Mouse (Mus musculus): ENCODE results near the gene Lifr. TPM values are rescaled to one million over a fixed set of nuclear protein-coding genes. Genes with fewer than 3 reads are reported as not detected.

The Lifr gene
- total RNA-seq, 2 experiments from 2014 or later, result 8.4 to 9.2 TPM

GRCm38 (mm10) chr15:7152116-7152760 lies 61.8 kb downstream of the Lifr start:
- no peak for ATAC-seq (ENCODE audit: poor library complexity, severe bottlenecking)

GRCm38 (mm10) chr15:7154010-7154736 lies 63.8 kb downstream of the Lifr start:
- no peak for ATAC-seq (ENCODE audit: poor library complexity, severe bottlenecking)

GRCm38 (mm10) chr15:7154737-7155090 lies 64.3 kb downstream of the Lifr start:
- ATAC-seq (ENCODE audit: poor library complexity, severe bottlenecking), result no peak

- ATAC-seq (ENCODE audit: poor library complexity, severe bottlenecking), result no peak
These were observed 67.2 kb downstream of the Lifr start for GRCm38 (mm10) chr15:7157658-7158057.

GRCm38 (mm10) chr15:7159869-7160268 lies 69.5 kb downstream of the Lifr start:
- no peak for ATAC-seq (ENCODE audit: poor library complexity, severe bottlenecking)

- no peak for ATAC-seq (ENCODE audit: poor library complexity, severe bottlenecking)
These were observed 69.9 kb downstream of the Lifr start for GRCm38 (mm10) chr15:7160321-7160720.

GRCm38 (mm10) chr15:7163851-7164250 lies 73.4 kb downstream of the Lifr start:
- no peak for ATAC-seq (ENCODE audit: poor library complexity, severe bottlenecking)

- ATAC-seq (ENCODE audit: poor library complexity, severe bottlenecking), result no peak
These were observed 76.3 kb downstream of the Lifr start for GRCm38 (mm10) chr15:7166735-7167134.

- no peak for ATAC-seq (ENCODE audit: poor library complexity, severe bottlenecking)
These were observed 77.0 kb downstream of the Lifr start for GRCm38 (mm10) chr15:7167238-7167905.

- no peak for ATAC-seq (ENCODE audit: poor library complexity, severe bottlenecking)
These were observed 77.6 kb downstream of the Lifr start for GRCm38 (mm10) chr15:7167906-7168532.

GRCm38 (mm10) chr15:7172875-7173274 lies 82.5 kb downstream of the Lifr start:
- no peak for ATAC-seq (ENCODE audit: poor library complexity, severe bottlenecking)

- ATAC-seq (ENCODE audit: poor library complexity, severe bottlenecking), result no peak
These were observed 82.9 kb downstream of the Lifr start for GRCm38 (mm10) chr15:7173346-7173745.

GRCm38 (mm10) chr15:7173776-7174175 lies 83.4 kb downstream of the Lifr start:
- ATAC-seq (ENCODE audit: poor library complexity, severe bottlenecking), result no peak

- ATAC-seq (ENCODE audit: poor library complexity, severe bottlenecking), result no peak
These were observed 90.2 kb downstream of the Lifr start for GRCm38 (mm10) chr15:7180576-7180975.

- no peak for ATAC-seq (ENCODE audit: poor library complexity, severe bottlenecking)
These were observed 97.3 kb downstream of the Lifr start for GRCm38 (mm10) chr15:7187682-7188081.

GRCm38 (mm10) chr15:7189678-7190454 lies 99.5 kb downstream of the Lifr start:
- no peak for ATAC-seq (ENCODE audit: poor library complexity, severe bottlenecking)

GRCm38 (mm10) chr15:7191074-7191473 lies 100.7 kb downstream of the Lifr start:
- ATAC-seq (ENCODE audit: poor library complexity, severe bottlenecking), result no peak

- no peak for ATAC-seq (ENCODE audit: poor library complexity, severe bottlenecking)
These were observed 102.2 kb downstream of the Lifr start for GRCm38 (mm10) chr15:7192582-7192981.

- ATAC-seq (ENCODE audit: poor library complexity, severe bottlenecking), result no peak
These were observed 103.8 kb downstream of the Lifr start for GRCm38 (mm10) chr15:7194147-7194720.

GRCm38 (mm10) chr15:7194748-7195221 lies 104.4 kb downstream of the Lifr start:
- ATAC-seq (ENCODE audit: poor library complexity, severe bottlenecking), result no peak
